Mouse (Mus musculus): ENCODE results near the gene Gdf15. TPM values are rescaled to one million over a fixed set of nuclear protein-coding genes. Genes with fewer than 3 reads are reported as not detected.

Gene Gdf15
- polyA plus RNA-seq, 1 experiment = 6.7 TPM

DNA sequence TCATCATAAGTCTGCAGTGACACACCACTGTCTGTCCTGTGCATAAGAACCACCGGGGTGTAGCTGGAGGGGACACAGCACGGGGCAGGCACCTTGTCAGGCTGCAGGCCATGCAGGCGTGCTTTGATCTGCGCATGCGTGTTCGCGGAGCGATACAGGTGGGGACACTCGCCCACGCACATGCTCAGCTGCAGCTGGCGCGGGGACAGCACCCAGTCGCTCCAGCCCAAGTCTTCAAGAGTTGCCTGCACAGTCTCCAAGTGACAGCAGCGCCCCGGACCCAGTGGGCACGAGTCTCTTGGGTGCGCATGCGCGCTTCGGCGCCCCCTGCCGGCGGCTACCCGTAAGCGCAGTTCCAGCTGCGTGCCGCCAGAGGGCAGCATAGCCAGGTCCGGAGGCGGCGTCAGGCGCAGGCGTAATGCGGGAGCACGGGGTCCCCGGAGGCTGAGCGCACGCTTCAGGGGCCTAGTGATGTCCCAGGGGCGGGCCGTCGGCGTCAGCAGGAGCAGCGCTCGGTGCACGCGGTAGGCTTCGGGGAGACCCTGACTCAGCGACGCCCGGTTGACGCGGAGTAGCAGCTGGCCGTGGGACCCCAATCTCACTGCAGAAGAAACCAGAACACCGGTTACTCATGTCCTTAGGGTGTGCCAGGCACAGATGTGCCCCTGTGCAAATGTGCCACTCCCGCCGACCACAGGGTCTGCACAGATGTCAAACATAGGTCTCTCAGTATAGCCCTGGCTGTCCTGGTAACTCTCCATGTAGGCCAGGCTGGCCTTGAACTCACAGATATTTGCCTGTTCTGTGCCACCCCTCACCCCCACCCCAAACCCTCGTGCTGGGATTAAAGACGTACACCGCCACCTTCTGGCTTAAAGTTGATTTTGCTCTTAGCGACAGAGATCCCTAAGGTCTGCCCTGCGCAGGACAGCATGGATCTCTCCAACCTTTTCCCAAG lies 2.4 kb downstream of the Gdf15 start:
- TF ChIP-seq POLR2A (IDR thresholded peaks at IDR 0.05; ENCODE audit: control insufficient read depth, extremely low read depth, insufficient read depth, low read length, poor library complexity) (no peak), CTCF (IDR thresholded peaks at IDR 0.05; ENCODE audit: borderline replicate concordance, control insufficient read depth, extremely low read depth, insufficient read depth, low read length, poor library complexity) (peak; percentile 100)
- WGBS = 1% methylated on average over 60 of the region's 60 CpGs
- Histone ChIP-seq H3K36me3 (ENCODE audit: control insufficient read depth, insufficient read depth, low read length) (no peaks in the 10 kb centered on the region), H3K27ac (ENCODE audit: control insufficient read depth, insufficient read depth, low read length) (no peak overlapping the region), H3K4me1 (replicated peaks; ENCODE audit: control insufficient read depth, insufficient read depth, low read length) (peaks cover 7% of the 10 kb centered on the region), H3K27me3 (ENCODE audit: control insufficient read depth, insufficient read depth, low read length) (no peaks in the 10 kb centered on the region), H3K4me3 (ENCODE audit: control insufficient read depth, insufficient read depth, low read length) (peak overlapping the region; percentile 39)
- peak; percentile 94 for DNase-seq

- Histone ChIP-seq H3K4me3 (ENCODE audit: control insufficient read depth, insufficient read depth, low read length) (no peak overlapping the region), H3K27ac (ENCODE audit: control insufficient read depth, insufficient read depth, low read length) (no peak overlapping the region)
- WGBS = 79% methylated on average over 7 of the region's 7 CpGs
Measured at GRCm38 (mm10) chr8:70628986-70629490, 3.2 kb downstream of the Gdf15 start.

GRCm38 (mm10) chr8:70627041-70627440 lies 5.2 kb downstream of the Gdf15 start:
- no peak overlapping the region for H3K4me3 ChIP-seq (ENCODE audit: control insufficient read depth, insufficient read depth, low read length)
- H3K27ac ChIP-seq (ENCODE audit: control insufficient read depth, insufficient read depth, low read length) = no peak overlapping the region
- H3K4me1 ChIP-seq (replicated peaks; ENCODE audit: control insufficient read depth, insufficient read depth, low read length) = peaks cover 7% of the 10 kb centered on the region
- TF ChIP-seq CTCF (IDR thresholded peaks at IDR 0.05; ENCODE audit: borderline replicate concordance, control insufficient read depth, extremely low read depth, insufficient read depth, low read length, poor library complexity) (no peak), POLR2A (IDR thresholded peaks at IDR 0.05; ENCODE audit: control insufficient read depth, extremely low read depth, insufficient read depth, low read length, poor library complexity) (no peak)
- WGBS = 91% methylated on average over 5 of the region's 5 CpGs
- no peaks in the 10 kb centered on the region for H3K27me3 ChIP-seq (ENCODE audit: control insufficient read depth, insufficient read depth, low read length)
- H3K36me3 ChIP-seq (ENCODE audit: control insufficient read depth, insufficient read depth, low read length) = no peaks in the 10 kb centered on the region
- DNase-seq = no peak

More at GRCm38 (mm10) chr8:70628986-70629490, 3.2 kb downstream of the Gdf15 start:
- H3K4me1 ChIP-seq (replicated peaks; ENCODE audit: control insufficient read depth, insufficient read depth, low read length) = peaks cover 7% of the 10 kb centered on the region
- no peaks in the 10 kb centered on the region for H3K27me3 ChIP-seq (ENCODE audit: control insufficient read depth, insufficient read depth, low read length)
- no peak for DNase-seq
- H3K36me3 ChIP-seq (ENCODE audit: control insufficient read depth, insufficient read depth, low read length) = no peaks in the 10 kb centered on the region
- TF ChIP-seq POLR2A (IDR thresholded peaks at IDR 0.05; ENCODE audit: control insufficient read depth, extremely low read depth, insufficient read depth, low read length, poor library complexity) (no peak), CTCF (IDR thresholded peaks at IDR 0.05; ENCODE audit: borderline replicate concordance, control insufficient read depth, extremely low read depth, insufficient read depth, low read length, poor library complexity) (no peak)

GRCm38 (mm10) chr8:70625104-70625503 lies 7.2 kb downstream of the Gdf15 start:
- Histone ChIP-seq H3K36me3 (ENCODE audit: control insufficient read depth, insufficient read depth, low read length) (no peaks in the 10 kb centered on the region), H3K27me3 (ENCODE audit: control insufficient read depth, insufficient read depth, low read length) (no peaks in the 10 kb centered on the region), H3K4me1 (replicated peaks; ENCODE audit: control insufficient read depth, insufficient read depth, low read length) (peaks cover 2% of the 10 kb centered on the region), H3K4me3 (ENCODE audit: control insufficient read depth, insufficient read depth, low read length) (no peak overlapping the region), H3K27ac (ENCODE audit: control insufficient read depth, insufficient read depth, low read length) (no peak overlapping the region)
- peak; percentile 52 for DNase-seq
- 26% methylated on average over 5 of the region's 5 CpGs for WGBS
- TF ChIP-seq POLR2A (IDR thresholded peaks at IDR 0.05; ENCODE audit: control insufficient read depth, extremely low read depth, insufficient read depth, low read length, poor library complexity) = no peak
- TF ChIP-seq CTCF (IDR thresholded peaks at IDR 0.05; ENCODE audit: borderline replicate concordance, control insufficient read depth, extremely low read depth, insufficient read depth, low read length, poor library complexity) = 0 out of 2 replicates have a peak, but pooled peaks have one; percentile 15

GRCm38 (mm10) chr8:70622220-70622619 lies 10.0 kb downstream of the Gdf15 start:
- DNase-seq = no peak
- Histone ChIP-seq H3K4me3 (ENCODE audit: control insufficient read depth, insufficient read depth, low read length) (no peak overlapping the region), H3K27me3 (ENCODE audit: control insufficient read depth, insufficient read depth, low read length) (no peaks in the 10 kb centered on the region), H3K27ac (ENCODE audit: control insufficient read depth, insufficient read depth, low read length) (no peak overlapping the region), H3K36me3 (ENCODE audit: control insufficient read depth, insufficient read depth, low read length) (no peaks in the 10 kb centered on the region), H3K4me1 (replicated peaks; ENCODE audit: control insufficient read depth, insufficient read depth, low read length) (peaks cover 2% of the 10 kb centered on the region; the same call in 1 of the 2 replicates)
- TF ChIP-seq POLR2A (IDR thresholded peaks at IDR 0.05; ENCODE audit: control insufficient read depth, extremely low read depth, insufficient read depth, low read length, poor library complexity) (no peak), CTCF (IDR thresholded peaks at IDR 0.05; ENCODE audit: borderline replicate concordance, control insufficient read depth, extremely low read depth, insufficient read depth, low read length, poor library complexity) (no peak)
- 92% methylated on average over 3 of the region's 3 CpGs for WGBS

- Histone ChIP-seq H3K4me1 (replicated peaks; ENCODE audit: control insufficient read depth, insufficient read depth, low read length) (peaks cover 8% of the 10 kb centered on the region), H3K27me3 (ENCODE audit: control insufficient read depth, insufficient read depth, low read length) (no peaks in the 10 kb centered on the region), H3K27ac (ENCODE audit: control insufficient read depth, insufficient read depth, low read length) (no peak overlapping the region), H3K4me3 (ENCODE audit: control insufficient read depth, insufficient read depth, low read length) (no peak overlapping the region), H3K36me3 (ENCODE audit: control insufficient read depth, insufficient read depth, low read length) (no peaks in the 10 kb centered on the region)
- WGBS = 18% methylated on average over 9 of the region's 9 CpGs
- DNase-seq = no peak
- TF ChIP-seq CTCF (IDR thresholded peaks at IDR 0.05; ENCODE audit: borderline replicate concordance, control insufficient read depth, extremely low read depth, insufficient read depth, low read length, poor library complexity) = no peak
- no peak for TF ChIP-seq POLR2A (IDR thresholded peaks at IDR 0.05; ENCODE audit: control insufficient read depth, extremely low read depth, insufficient read depth, low read length, poor library complexity)
Measured at GRCm38 (mm10) chr8:70618888-70619334, 13.3 kb downstream of the Gdf15 start.

All from thymus, adult 2 months (tissue).